Mouse (Mus musculus) cerebellum, adult 8-10 months (tissue): ENCODE results near the gene Diras2.
A peak's percentile ranks its signal among the peaks of the same experiment; 100 is the strongest.

Experiments
- DNase-seq: peaks from one replicate; pipeline ENCODE4 v3.0.0; 2022

The Diras2 gene

DNA sequence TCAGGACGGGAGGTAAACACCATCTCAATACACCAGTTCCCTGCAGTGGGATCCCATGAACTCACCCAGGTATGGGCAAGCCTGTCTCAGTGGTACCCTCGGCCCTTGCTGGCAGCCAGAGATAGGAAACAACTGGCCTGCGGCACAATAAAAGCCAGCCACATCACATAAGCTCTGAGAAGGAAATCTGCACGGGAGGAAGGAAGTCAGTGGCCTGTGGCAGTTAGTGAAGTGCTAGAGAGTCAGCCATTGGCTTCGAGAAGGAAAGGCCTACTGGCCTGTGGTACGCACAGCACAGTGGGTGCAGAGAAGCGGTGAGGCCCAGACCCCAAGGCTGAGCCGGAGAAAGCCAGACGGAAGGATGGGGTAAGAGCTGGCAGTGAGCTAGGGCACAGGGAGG lies 20.2 kb upstream of the Diras2 start:
- no peak for DNase-seq

DNA sequence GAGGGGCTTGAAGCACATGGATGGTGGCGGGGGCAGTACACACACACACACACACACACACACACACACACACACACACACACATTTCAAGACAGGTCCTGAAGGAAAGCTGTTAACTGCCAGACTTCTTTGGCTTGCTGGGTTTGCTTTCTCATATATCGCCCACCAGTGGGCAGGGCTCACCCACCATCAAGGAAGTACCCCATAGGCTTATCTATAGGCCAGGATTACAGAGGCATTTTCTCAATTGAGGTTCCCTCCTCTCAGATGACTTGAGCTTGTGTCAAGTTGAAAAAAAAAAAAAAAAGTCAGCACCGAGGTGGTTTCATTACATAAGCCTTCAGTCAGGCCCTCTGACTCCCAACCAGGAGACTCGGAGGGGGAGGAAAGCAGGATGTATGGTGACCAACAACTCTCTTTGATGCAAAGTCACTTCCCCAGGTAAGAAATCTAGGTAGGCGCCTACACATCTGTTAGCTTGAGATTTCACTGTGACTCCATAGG lies 19.7 kb upstream of the Diras2 start:
- no peak for DNase-seq

DNA sequence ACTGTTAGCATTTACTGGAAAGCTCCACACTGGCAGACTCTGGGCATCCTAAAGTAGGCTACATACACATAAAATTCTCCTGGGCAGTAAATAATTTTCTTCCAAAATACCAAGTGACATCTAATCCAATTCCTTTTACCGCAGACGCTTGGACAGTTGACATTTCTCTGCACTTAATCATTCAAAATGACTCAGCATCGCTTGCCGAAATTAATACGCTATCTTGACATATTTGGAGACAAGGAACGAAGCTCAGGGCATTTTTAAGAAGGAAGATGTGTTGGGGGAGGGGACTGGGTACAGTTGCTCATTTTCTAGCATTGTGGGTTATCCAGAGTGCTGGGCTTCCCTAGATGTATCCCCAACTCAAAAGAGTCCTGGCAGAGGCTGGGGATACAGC lies 15.2 kb upstream of the Diras2 start:
- DNase-seq = no peak

DNA sequence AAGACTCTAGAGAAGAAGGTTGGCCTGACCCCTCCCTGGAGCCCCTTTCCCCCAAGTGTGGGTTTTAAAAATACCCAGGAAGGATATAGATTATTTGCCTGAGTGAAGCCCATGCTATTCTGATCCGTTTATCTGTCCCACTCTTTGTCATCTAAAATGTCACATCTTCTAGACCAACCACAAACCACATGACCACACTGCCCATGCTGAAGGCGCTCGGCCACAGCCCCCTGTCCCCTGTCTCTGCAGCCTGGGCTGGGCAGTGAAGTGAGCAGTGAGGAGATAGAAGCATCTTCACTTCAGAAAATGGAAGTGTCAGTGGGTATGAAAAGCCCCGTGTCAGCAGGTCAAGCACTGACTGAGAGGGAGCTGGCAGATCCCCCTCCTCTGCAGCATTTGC lies 11.6 kb upstream of the Diras2 start:
- DNase-seq = no peak

DNA sequence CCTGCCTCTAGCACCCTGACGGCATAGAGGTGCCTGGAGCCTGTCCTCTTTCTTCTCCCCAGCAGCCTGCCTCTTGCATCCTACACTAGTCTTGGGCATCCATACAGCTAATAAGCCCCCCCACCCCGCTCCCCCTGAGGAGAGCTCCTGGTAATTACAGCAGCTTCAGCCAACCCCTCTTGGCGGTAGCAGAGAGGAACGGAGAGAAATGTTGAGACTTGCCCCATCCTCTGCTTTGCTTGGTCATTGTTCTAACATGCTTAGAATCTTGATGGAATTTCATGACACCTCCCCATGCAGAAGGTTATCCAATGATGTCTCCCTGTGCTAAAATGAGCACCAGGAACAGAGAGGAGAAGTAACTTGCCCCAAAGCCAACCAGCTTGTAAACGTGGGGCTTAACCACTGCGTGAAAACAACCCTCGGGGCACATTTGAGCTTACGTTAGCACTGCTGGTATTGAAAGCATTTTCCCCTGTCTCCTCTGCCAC lies 11.0 kb upstream of the Diras2 start:
- no peak for DNase-seq

DNA sequence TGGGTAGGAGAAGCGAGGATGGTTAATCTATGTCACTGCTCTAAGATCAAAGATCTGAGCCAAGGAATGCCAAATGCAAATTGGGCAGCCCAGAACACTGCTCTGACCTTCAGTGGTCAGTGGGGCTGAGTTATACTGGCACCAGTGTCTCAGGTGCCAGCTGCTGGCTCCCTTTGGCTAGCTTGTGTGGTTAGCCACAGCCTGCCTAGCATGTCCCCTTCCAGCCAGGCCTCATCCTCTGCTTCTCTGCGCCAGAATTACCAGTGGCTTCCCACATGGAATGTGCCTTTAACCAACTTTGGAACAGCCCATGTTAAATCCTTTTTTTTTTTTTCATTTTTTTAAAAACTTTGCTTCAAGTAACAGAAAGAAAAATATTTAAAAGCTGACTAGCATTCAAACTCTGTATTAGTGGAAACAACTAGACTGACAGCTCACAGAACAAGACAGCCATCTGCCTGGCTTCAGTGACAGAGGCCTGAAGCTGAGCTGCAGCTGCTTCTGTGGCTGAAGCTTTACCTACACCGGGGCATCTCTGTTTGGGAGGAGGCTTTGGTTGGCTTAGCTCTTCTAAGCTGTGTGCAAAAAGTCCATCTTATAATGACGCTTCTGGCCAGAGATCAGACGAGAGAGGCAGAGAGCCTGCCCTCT lies 10.4 kb upstream of the Diras2 start:
- DNase-seq = no peak

DNA sequence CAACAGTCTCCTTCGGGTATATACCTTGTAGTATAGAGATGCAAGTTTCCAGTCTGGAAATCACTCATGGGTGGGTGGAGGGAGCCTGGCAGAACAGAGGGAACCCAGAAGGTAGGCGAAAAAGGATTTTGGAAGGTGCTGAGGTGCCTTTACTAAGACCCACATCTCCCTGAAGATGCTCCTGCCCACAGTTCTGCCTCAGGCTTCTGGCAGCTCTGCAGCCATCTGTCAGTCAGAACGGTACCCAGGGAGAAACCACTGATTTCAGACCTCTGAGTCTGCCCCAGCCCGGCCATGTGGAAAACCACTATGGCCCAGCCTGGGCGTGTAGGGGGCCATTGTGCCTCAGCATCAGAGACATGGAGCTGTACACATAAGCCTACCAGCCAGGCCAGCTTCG lies 8.4 kb upstream of the Diras2 start:
- DNase-seq = no peak

DNA sequence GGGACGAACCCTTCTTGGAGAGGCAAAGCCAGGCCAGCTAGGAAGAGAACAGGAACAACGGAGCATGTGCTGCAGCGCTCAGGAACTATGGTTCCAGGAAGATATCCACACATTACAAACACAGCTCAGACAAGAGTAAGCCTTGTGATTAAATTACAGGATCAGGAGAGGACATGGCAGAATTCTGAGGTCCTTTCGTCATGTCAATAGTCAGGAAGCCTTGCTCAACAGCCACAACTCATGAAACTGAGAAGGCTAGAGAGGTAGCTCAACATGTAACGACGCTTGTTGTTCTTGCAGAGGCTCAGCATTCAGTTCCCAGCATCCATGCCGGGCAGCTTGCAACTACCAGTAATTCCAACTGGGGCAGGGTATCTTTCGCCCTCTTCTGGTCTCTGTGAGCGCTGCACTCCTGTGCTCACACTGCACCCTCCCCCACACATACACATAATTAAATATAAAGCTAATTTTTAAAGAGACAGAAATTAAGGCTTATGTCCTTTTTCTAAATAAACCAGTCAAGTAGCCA lies 7.6 kb upstream of the Diras2 start:
- DNase-seq = no peak

DNA sequence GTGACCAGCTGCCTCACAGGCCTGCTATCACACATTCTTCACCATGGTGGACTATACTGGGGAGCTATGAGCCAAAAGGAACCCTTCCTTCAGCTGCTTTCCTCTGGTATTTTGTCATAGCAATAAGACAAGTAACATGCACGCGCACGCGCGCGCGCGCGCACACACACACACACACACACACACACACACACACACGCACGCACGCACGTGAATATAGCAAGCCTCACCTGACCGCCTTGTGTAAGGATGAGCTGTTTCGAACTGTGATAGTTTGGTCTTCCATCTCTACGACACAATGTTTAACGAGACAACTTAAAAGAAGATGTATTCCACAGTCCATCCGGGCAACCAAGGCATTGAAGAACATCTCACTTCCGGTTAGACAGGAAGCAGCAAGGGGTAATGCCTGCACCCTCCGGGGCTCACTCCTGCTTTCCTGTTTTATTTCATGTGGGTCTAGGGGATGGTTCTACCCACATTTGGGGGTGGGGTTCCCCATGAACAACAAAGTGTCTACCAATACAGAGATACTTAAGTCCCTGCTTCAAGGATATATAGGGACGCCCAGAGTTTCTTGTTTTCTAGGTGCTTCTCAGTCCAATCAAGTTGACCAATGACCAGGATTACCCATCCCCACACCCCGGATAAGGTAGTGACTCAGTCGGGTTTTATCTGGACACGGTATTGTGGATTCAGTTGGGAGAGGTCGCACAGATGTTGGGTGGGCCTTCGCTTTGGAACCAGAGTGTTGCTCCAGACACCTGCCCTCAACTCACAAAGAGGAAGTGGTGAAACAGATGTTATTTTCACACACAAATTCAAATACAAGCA lies 6.9 kb upstream of the Diras2 start:
- no peak for DNase-seq

DNA sequence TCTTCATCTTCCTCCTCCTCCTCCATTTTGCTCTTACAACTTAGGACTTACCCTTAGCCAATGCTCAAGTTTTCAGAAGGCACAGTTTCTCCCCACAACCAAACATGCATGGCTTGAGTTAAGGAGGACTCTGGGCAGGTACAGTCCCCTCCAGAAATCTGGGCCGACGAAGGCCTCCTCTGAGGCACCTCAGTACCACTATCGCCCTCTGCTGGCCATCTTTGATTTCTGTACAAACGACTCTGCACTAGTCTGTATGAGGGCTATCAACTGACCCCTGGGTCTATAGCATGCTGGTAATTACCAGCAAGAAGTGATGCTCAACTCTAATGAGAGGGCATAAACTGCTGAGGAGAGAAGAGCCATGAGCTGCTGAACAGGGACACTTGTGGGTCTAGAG lies 4.5 kb upstream of the Diras2 start:
- DNase-seq = peak; percentile 80

DNA sequence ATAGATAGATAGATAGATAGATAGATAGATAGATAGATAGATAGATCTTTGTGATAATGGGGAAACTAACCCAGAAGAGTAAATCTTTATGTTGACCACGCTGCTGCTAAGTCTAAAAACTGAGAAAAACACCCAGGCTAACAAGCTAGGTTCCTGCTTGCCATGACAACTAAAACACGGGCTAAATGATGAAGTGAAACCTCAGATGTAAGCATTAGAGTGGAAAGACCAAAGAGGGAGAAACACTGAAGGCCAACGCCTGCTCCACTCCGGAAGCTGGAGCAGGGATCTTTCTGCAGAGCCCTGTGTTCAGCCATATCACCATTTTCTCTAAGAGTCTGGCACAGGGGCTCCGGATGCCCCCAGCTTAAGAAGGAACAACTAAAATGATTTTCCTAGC lies 2.6 kb upstream of the Diras2 start:
- DNase-seq = no peak

DNA sequence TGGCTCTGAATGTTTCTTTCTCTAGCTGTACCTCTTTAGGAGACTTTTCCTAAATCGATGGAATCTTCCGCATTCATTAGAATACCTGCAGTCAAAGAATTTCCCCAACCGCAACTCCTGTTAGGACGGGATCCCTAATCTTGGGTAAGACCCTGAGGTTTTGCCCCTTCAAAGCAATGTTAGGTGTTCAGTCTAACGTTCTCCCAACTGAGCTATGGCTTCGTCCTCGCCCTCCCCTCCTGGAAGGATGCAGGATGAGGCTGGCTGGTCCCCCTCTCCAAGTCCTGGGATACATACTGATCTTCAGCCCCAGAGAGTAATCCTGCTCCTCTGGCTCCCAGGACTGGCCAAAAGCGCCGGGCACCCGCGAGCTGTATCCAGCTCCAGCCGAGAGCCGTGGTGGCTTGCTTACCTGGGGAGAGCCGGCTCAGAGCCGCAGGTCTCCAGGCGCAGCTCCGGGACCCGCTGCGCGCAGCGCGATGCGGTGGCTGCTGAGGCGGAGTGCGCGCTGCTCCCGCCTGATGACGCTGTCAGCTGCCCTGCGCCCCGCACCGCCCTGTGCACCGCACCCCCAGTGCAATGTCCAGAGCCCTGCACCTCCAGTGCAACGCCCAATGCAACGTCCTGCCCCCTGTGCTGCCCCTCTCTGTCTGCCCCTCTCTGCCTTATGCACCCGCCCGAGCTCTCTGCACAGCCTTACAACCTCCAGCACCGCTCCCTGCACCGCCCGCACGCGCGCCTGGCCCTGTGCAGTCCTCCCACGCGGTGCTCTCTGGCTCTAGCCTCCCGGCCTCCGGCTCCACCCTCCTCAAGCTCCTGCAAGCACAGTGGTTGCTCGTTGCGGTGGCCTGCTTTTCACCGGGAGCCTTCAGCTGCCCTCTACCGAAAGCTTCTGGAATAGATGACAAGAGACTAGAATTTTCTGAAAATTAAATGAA lies 802 bp downstream of the Diras2 start:
- peak; percentile 92 for DNase-seq

DNA sequence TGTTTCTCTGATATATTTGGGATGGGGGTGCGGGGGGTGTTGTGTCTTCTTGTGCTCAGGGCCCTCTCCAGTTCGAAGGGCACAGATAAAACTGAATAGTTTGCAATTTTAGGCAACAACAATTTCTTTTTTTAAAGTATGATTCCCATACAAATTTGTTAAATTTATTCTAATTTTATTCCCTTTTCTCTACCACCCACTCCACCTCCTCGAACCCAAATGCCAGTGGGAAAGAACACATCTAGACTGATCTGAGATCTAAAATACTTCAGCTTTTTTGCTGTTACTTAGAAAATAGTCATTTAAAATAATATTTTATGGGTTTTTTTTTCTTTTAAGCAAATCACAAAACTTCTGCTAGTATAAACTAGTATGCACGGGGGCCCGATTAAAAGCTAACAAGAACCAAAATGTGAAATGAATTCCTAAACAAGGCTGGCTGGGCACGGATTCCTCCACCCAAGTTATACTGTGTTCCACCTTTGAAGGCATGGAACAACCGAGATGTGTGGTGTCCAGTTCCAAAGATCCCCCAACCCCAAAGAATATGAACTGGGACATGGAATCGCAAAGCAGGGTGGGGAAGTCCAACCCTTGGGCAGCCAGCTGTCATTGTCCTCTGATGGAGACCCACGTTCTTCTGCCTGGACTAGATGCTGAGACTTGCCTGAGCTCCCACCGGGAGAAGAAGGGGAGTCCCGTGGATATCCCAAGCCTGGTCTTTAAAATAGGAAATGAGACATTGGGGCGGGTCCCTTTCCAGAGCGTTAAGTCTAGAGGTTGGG lies 1.7 kb downstream of the Diras2 start:
- DNase-seq = peak; percentile 51

DNA sequence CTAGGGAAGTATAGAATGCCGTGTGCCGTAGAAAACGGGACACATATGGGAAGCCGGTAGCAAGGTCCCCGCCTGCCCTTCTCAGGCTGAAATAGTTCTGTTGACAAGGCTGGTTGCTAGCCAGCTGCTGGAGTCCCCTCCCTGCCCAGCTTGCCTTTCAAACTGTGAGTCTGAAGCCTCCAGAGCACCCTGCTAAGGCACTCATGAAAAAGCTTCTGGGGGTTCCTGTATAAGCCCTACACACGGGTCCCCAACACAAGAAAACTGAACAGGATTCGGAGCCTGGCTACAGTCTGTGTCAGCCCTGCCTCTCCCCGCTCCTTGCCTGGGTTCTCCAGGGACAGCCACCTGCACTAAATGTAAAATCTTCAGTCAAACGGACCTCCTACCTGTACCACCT lies 2.3 kb downstream of the Diras2 start:
- DNase-seq = peak; percentile 47

DNA sequence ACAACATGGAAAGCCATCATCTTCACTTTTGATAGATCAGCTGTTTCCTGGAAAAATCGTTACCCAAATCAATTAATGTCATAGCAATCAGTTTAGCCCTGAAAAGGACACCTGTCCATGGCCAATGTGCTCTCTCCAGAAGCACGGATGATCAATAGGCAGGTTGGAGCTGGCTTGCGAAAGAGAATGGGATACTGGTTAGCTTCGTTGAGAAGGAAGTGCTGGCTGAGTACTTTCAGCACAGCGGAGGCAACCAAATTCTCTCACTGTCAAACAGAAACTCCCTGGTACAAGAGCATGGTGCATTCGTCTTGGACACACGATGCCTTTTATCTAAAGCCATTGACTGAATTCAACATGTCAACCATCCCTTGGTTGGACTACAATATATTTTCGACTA lies 2.8 kb downstream of the Diras2 start:
- peak; percentile 37 for DNase-seq

DNA sequence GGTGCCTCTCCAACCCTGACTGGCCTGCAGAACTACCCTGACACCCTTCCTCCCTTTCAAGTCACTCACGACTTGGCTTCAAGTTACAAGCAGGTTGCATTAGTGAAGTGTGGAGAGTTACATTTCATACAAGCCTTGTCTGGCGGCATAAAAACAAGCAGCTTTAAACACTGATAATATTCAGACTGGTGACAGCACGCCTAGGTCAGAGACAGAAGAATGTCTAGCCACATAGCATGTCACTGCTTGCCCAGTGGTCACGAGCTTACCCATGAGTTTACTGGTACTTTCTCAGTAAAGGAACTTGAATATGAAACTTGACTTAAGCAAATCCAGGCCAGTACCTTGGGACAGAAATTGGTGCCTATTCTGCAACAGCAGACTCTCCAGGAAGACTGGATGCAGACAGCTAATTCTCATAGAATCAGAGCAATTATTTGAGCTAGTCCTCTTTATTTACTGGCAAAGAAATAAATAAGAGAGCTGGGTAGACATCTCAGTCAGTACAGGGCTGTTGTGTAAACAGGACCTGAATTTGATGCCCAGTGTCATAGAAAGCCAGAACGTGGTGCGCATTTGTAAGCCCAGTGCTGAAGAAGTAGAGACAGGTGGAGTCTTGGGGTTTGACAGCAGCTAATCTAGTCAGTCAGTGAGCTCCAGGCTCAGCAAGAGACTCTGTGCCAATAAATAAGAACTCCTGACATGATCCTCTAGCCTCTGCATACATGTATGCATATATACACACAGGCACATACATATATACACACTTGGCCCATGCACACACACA lies 4.6 kb downstream of the Diras2 start:
- peak; percentile 33 for DNase-seq

DNA sequence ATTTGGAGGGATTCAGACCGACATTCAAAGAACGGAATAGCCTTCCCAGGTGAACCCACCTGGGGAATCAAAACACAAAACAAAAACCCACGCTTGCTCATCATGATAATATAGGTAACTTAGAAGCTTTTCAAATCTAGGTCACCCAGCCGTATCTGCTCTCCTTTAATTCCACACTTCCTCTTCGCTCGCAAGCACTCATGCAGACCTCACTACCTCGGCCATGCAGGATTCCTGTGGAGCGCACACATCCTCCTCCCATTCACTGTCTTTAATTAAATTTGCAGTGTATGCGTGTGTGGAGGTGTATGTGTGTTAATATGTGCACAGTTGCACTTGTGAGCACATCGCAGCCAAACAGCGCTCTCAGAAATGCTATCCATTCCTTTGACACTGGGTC lies 6.8 kb downstream of the Diras2 start:
- DNase-seq = no peak

DNA sequence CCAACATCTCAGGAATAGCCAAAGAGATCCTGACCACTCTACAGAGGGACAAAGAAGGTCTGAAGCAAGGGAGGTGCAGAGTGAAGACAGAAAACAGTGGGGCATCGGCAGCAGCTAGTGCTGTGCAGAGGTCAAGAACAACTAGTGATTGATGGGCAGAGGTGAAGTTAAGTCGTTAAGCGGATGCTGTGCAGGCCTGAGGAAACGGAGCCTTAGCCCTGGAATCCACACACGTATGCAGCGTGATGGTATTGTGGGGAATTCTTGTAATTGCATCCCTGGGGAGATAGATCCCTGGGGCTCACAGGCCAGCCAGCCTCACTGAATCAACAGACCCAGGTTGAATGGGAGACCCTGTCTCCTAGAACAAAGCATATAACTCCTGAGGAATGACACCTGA lies 9.9 kb downstream of the Diras2 start:
- no peak for DNase-seq

DNA sequence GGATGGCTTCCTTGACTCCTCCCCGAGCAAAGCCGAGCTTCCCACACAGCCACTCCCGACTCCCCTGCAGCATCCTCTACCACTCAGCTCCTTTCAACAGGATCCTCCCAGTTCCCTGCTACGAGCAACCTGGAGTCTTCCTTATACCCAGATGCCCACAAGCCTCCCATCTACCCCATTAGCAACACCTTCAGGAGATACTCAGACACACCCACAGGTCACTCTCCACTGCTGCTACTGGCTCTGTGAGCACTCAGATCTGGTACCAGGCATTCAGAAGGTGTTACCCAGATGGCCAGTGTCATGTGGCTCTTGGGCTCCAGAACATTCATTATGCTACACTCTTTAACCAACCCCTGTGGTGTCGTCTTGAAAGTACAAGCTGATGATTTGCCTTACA lies 11.7 kb downstream of the Diras2 start:
- DNase-seq = peak; percentile 26

DNA sequence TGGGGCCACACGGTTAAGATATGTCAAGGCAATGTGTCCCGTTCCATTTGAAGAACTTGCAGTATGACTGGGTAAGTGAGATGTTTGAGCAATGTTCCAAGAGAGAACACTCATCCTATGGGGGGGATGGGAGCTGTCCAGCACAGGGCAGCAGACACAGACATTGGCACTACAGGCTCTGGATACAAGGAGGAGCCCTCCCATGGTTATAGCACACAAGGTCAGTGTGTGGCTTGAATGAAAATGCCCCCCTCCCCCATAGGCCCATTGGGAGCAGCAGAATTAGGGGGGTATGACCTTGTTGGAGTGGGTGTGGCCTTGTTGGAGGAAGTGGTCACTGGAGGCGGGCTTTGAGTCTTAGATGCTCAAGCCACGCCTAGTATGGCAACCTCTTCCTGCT lies 12.7 kb downstream of the Diras2 start:
- peak; percentile 27 for DNase-seq

DNA sequence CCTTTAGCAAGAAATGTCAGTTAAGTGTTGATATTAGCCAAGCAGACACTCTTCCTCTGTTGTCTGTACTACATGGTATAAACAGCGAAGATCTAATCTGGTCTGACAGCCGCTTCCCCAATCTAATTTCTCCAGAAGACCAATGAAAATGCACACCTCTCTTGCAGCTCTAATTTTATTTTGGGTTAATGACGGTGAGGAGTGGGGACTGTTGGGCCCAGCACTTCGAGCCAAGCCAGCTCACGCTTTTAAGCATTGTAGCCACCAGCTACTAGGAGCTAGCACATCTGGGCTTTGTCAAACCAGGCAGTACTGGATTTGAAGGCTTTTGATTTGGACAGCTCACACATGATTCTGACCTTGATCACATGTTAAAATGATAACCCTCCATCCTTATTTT lies 14.1 kb downstream of the Diras2 start:
- DNase-seq = no peak
